Mouse (Mus musculus) cortical plate, adult 2 months (tissue): ENCODE results near the gene Nrarp. TPM values are rescaled to one million over a fixed set of nuclear protein-coding genes. Genes with fewer than 3 reads are reported as not detected.

Source experiments
- H3K27ac ChIP-seq: fragments of 200-500 bp; 2 replicates; pipeline ENCODE4 v1.5.1; 2012; ENCODE audit warnings: low read length, control low read depth, inconsistent platforms; ENCODE audit not compliant: insufficient read depth
- H3K4me1 ChIP-seq: fragments of 200-500 bp; 2 replicates; pipeline ENCODE4 v1.6.1; 2011; ENCODE audit warnings: low read length; ENCODE audit not compliant: control insufficient read depth, insufficient read depth
- H3K4me3 ChIP-seq: fragments of 200-500 bp; 2 replicates; pipeline ENCODE4 v1.5.1; 2011; ENCODE audit warnings: mild to moderate bottlenecking, low read length, control low read depth; ENCODE audit not compliant: insufficient read depth
- CTCF ChIP-seq: fragments of 200-500 bp; IDR thresholded peaks from 2 replicates; pipeline ENCODE4 v1.5.1; 2011; ENCODE audit warnings: mild to moderate bottlenecking, control low read depth, low read length; ENCODE audit not compliant: insufficient read depth; ENCODE audit errors: extremely low read depth
- POLR2A ChIP-seq: fragments of 200-500 bp; IDR thresholded peaks from 2 replicates; pipeline ENCODE4 v1.6.1; 2011; ENCODE audit warnings: mild to moderate bottlenecking, low read length, control low read depth; ENCODE audit not compliant: insufficient read depth; ENCODE audit errors: extremely low read depth
- polyA plus RNA-seq: library from polyadenylated mRNA; depleted of rRNA; stranded (reverse); fragments of >200 nt; gene quantifications from 2 replicates; pipeline ENCODE4 v1.2.3, GENCODE M21; 2012; rRNA removed

Nrarp gene
- 22.1 and 24.2 TPM in 2 replicates for polyA plus RNA-seq

DNA sequence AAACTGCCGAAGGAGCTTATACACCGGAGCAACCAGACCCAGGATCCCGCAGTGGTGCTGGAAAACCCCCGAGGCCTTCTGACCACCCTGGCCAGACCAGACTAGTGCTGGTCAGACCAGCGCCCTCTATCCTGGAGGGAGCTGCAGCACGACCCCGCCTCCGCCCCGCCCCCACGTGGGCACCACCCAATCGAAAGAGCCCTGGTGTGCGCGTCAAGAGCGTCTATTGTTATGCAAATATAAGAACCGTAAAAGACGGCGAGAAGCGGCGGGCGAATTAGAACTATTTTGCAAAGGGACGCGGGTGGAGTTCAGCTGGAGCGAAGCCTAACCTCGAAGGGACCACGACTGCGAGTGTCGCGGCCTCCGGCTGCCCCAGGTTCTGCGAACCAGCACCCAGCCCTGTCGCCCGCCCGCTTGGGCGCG lies at the start of gene Nrarp:
Gene Nrarp (plus strand): TSS at position 281 of the 426 bp plus-strand sequence.
- Histone ChIP-seq H3K27ac (peak within 1 kb of the TSS; percentile 20; the same call in 1 of the 2 replicates), H3K4me3 (peak within 1 kb of the TSS; percentile 46), H3K4me1 (peaks cover 8% of the 10 kb centered on the region)
- no peak; the same call in none of the 2 replicates for TF ChIP-seq POLR2A
- peak; percentile 21; the same call in 1 of the 2 replicates for TF ChIP-seq CTCF

DNA sequence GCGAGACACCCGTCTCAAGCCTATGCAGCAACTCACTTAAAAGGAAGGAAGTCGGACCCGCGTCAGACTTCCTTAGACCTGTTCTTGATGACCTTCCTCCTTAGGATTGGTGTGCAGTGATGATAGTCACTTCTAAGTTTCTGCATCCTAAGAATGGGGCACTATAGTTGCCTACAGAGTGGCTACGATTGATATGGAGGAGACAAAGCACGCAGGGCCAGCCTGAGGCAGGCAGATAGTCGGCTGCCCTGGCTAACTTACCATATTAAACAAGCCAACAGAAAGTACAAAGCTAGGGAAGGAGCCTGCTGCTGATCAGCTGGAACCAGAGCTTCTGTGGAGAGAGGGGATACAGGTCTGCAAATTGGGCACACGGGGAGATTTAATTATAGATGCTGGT lies 49.0 kb upstream of the Nrarp start:
- no peak overlapping the region for H3K4me3 ChIP-seq
- no peak for TF ChIP-seq POLR2A
- no peak for TF ChIP-seq CTCF
- H3K27ac ChIP-seq, result no peak overlapping the region
- H3K4me1 ChIP-seq, result peaks cover 3% of the 10 kb centered on the region; the same call in 1 of the 2 replicates

DNA sequence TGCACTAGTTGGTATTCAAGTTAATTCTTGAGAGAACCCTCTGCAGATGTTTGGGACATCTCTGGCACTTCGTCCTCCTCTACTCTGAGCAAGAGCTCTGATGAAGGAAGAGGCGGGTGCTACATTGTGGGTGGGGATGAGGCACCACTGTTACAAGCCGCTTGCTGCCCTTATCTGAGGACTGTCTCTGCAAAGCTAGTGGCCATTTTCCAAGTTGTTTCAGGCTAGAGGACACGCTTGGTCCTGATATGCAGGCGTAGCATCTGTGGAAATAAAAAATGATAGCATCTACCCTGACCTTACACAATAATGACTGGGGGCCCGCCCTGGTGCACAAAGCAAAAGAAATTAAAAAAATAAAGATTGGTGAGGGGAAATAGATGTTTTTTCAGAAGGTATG lies 42.7 kb upstream of the Nrarp start:
- H3K4me3 ChIP-seq, result no peak overlapping the region
- H3K27ac ChIP-seq, result no peak overlapping the region
- no peak for TF ChIP-seq CTCF
- H3K4me1 ChIP-seq, result no peaks in the 10 kb centered on the region

DNA sequence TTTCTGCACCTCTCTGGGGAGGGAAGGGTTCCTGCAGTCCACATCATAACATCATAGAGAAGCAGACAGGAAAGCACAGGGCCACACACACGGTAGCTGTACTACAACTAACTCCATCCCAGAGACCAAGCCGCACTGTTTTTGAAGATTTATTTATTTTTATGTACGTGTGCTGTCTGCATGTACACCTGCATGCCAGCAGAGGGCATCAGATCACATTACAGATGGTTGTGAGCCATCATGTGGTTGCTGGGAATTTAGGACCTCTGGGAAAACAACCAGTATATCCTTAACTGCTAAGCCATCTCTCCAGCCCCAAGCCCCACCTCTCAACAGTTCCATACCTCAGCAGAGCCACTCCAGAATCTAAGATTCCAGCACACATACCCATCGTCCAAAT lies 39.4 kb upstream of the Nrarp start:
- no peak overlapping the region for H3K4me3 ChIP-seq
- no peak overlapping the region for H3K27ac ChIP-seq
- TF ChIP-seq POLR2A (no peak), CTCF (no peak)
- no peaks in the 10 kb centered on the region for H3K4me1 ChIP-seq

DNA sequence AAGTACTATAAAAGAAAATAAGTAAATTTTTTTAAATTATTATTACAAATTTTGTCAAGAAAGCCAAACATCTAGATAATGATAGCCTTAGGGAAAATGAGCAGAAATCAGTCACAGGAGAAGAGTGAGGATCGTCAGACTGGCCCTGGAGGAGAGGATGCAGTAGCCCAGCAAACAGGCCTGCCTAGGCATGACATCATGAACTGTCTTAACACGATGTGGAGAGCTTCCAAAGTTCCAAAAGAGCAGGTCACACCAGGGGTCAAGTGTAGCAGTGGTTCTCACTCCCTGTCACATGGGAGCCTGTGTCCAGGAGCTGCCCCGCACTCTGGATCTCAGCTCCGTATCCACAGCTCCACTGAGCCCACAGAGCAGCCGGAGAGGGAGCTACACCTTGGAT lies 38.6 kb upstream of the Nrarp start:
- no peak for TF ChIP-seq POLR2A
- no peak for TF ChIP-seq CTCF
- Histone ChIP-seq H3K4me3 (no peak overlapping the region), H3K27ac (no peak overlapping the region), H3K4me1 (no peaks in the 10 kb centered on the region)

DNA sequence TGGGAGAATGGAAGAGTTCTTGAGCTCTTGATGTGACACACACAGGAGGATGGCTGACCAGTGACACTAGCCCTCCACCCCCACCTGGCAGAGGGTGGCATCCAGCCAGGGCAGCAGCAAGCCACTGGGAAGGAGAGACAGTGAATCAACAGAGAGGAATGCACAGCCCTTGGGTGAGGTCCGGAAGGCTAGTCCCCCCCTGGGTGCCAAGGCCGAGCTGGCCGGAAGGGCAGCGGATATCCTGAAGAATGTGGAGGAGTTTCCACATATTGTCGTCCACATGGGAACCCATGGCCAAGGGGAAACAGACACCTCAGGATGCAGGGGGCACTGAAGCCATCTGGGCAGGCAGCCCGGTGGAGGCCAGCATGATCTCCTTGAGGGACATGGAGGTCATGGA lies 35.2 kb upstream of the Nrarp start:
- TF ChIP-seq CTCF (no peak), POLR2A (no peak)
- H3K27ac ChIP-seq, result no peak overlapping the region
- no peak overlapping the region for H3K4me3 ChIP-seq
- H3K4me1 ChIP-seq, result no peaks in the 10 kb centered on the region

DNA sequence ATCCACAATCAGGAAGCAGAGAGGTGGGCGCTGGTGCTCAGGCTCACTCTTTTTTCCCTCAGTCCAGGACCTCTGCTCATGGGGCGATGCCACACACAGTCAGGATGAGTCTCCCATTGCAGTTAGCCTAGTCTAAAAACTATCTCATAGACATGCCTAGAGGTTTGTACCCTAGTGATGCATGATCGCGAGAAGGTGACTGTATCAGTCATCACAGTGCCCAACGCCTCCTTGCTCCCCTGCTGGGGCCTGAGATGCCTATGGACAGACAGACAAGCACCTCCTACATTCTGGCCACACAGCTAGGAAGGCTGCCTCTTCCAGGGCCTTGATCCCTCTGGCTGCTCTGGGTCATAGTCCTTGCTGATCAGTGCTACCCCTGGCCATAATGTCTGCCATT lies 33.2 kb upstream of the Nrarp start:
- H3K4me1 ChIP-seq, result no peaks in the 10 kb centered on the region
- H3K27ac ChIP-seq, result no peak overlapping the region
- H3K4me3 ChIP-seq, result no peak overlapping the region
- TF ChIP-seq POLR2A (no peak), CTCF (no peak)

DNA sequence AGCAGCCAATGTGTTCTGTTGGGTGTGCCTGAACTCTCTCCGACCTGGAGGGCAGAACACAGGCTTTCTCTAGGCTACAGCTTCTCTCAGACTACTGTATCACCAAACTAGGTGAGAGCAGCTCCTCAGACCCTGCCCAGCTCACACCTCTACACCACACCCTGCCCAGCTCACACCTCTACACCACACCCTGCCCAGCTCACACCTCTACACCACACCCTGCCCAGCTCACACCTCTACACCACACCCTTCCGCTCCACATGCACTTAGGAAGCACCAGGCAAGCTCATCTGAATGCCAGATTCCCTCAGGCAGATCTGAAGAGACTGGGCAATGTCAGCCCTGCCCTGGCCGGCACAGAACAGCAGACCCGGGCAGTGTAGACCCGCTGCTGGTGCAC lies 32.7 kb upstream of the Nrarp start:
- TF ChIP-seq CTCF, result no peak
- TF ChIP-seq POLR2A, result no peak
- H3K4me1 ChIP-seq, result no peaks in the 10 kb centered on the region
- H3K4me3 ChIP-seq, result no peak overlapping the region
- no peak overlapping the region for H3K27ac ChIP-seq

DNA sequence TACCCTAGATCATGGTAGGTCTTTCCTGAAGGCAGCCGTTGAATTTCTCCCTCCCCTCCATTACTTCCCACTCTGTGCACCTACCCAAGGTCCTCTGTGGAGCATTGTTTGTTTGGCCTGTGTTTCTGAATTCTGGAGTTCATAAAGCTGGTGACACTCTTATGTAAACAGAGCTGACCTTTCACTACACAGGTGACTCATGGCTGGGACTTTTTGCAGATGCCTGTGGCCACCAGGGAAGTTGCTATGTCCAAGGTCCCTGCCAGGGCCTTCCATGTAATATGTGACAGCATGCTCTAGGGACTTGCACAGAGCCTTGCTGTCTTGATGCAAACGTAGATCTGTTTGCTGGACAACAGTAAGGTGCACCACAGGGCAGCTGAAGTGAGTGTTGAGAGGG lies 30.9 kb upstream of the Nrarp start:
- Histone ChIP-seq H3K4me1 (no peaks in the 10 kb centered on the region), H3K4me3 (no peak overlapping the region), H3K27ac (no peak overlapping the region)
- no peak for TF ChIP-seq CTCF
- TF ChIP-seq POLR2A, result no peak

DNA sequence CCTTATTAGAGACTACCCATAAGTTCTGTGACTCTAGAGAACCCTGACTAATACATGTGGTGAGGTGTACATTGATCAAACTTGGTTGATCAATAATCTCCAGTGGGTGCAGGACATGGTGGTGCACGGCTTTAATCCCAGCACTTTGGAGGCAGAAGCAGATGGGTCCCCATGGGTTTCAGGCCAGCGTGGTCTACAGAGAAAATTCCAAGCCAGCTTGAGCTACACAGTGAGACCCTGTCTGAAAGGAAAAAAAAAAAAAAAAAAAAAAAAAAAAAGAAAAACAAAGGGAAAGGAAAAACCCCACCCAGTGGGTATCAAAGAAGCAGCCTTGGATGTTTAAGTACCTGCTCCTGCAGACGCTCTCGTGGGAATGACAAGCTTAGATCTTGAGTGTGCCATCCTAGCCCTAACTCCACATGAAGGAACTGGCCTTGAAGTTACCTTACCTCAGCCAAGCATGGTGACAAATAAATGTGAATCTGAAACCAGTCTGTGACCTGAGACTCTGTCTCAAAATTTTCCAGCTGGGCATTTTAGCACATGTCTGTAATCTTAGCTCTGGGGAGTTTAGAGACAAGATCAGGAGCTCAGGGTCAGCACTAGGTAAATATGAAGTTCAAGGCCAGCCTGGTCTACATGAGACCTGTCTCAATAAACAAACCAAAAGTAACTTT lies 29.1 kb upstream of the Nrarp start:
- TF ChIP-seq CTCF (no peak), POLR2A (no peak)

DNA sequence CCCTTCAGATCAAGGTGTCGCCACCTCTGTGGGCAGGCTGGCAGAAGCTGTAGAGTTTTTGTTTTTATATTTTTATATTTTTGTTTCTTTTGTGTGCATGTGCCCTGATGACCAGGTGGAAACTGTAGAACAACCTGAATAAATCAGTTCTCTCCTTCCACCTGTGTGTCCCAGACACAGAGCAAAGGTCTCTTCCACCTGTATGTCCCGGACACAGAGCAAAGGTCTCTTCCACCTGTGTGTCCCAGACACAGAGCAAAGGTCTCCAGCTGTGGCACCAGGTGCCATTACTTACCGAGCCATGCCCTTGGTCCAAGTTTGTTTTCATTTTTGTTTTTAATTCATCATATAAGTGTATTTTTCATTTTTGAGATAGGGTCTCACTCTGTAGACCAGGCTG lies 24.4 kb upstream of the Nrarp start:
- H3K4me3 ChIP-seq, result no peak overlapping the region
- TF ChIP-seq CTCF, result no peak
- no peak overlapping the region for H3K27ac ChIP-seq
- no peaks in the 10 kb centered on the region for H3K4me1 ChIP-seq

More for the DNA sequence above, 29.1 kb upstream of the Nrarp start:
- no peaks in the 10 kb centered on the region for H3K4me1 ChIP-seq
- H3K27ac ChIP-seq, result no peak overlapping the region
- no peak overlapping the region for H3K4me3 ChIP-seq
